Mouse (Mus musculus) spleen, adult 2 months (tissue): ENCODE measurements around the gene Pla1a.

ENCODE experiments used
- CTCF ChIP-seq: fragments of 200-500 bp; IDR thresholded peaks from 2 replicates; pipeline ENCODE4 v1.5.1; 2011; ENCODE audit warnings: mild to moderate bottlenecking, inconsistent platforms; ENCODE audit not compliant: insufficient read depth, insufficient read length, insufficient replicate concordance; ENCODE audit errors: extremely low read depth
- POLR2A ChIP-seq: fragments of 200-500 bp; IDR thresholded peaks from 2 replicates; pipeline ENCODE4 v1.6.1; 2011; ENCODE audit warnings: low read depth, low read length, inconsistent platforms

- TF ChIP-seq CTCF (no peak), POLR2A (no peak)
Observed at GRCm38 (mm10) chr16:38350361-38350855, 82.5 kb downstream of the Pla1a start.
